Mouse (Mus musculus): ENCODE results near the gene Slit1. TPM values are rescaled to one million over a fixed set of nuclear protein-coding genes. Genes with fewer than 3 reads are reported as not detected.

The Slit1 gene
- polyA plus RNA-seq, 1 experiment from 2014 or later = 0.13 TPM

DNA sequence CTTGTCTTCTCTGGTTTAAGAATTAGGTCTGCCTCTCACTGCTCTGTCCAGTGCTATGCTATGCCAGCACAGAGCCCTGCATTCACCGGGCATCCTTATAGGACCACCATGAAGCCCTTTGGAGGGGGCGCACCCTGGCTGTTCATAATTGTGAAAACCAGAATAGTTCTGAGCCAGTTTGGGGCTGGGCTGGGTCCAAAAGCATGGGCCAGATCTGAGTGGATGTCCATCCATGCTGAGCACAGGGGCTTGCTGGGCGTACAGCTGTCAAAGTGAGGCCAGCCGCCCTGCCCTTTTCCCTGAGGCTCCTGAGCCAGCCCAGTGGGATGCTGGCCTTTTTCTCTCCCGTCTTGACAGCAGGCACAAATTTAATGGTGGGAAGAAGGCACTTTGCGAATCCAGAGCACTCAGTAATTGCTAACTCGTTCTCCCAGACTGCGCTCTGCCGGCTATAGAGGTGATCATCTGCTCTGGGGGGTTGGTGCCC lies 29.0 kb downstream of the Slit1 start:
- Histone ChIP-seq H3K9me3 (replicated peaks; ENCODE audit: control insufficient read depth, low read length) (no peaks in the 10 kb centered on the region), H3K9ac (ENCODE audit: low read depth, low read length) (no peak overlapping the region), H3K4me1 (ENCODE audit: control insufficient read depth, low read depth, low read length) (no peaks in the 10 kb centered on the region), H3K4me3 (ENCODE audit: low read depth, low read length) (no peak overlapping the region), H3K36me3 (ENCODE audit: control insufficient read depth, insufficient read depth) (no peaks in the 10 kb centered on the region), H3K27ac (ENCODE audit: low read length) (no peak overlapping the region), H3K27me3 (ENCODE audit: control insufficient read depth, insufficient read depth, low read depth, low read length) (no peaks in the 10 kb centered on the region), H3K4me2 (ENCODE audit: low read depth, low read length) (no peak overlapping the region)
- no peak for ATAC-seq (ENCODE audit: low read depth)
- 61% methylated on average over 9 of the region's 9 CpGs for WGBS (ENCODE audit: insufficient replicate concordance)

DNA sequence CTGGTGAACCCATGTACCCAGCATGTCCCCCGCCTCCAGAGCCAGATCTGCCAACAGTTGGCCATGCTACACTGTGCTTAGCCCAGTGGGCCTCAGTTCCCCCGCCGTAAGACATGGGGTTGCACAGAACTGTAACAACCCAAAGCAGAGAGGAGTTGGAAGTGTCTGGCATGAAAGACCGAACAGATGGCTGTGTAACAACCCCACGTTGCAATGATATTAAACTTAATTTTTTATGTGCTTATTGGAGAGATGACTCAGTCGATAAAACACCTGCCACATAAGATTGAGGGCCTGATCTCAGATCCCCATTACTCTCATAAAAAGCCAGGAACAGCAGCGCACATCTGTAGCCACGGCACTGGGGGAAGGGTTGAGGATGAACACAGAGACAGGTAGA lies 30.6 kb downstream of the Slit1 start:
- Histone ChIP-seq H3K9ac (ENCODE audit: low read depth, low read length) (no peak overlapping the region), H3K27me3 (ENCODE audit: control insufficient read depth, insufficient read depth, low read depth, low read length) (no peaks in the 10 kb centered on the region), H3K36me3 (ENCODE audit: control insufficient read depth, insufficient read depth) (no peaks in the 10 kb centered on the region), H3K27ac (ENCODE audit: low read length) (no peak overlapping the region), H3K4me3 (ENCODE audit: low read depth, low read length) (no peak overlapping the region), H3K4me1 (ENCODE audit: control insufficient read depth, low read depth, low read length) (no peaks in the 10 kb centered on the region), H3K9me3 (replicated peaks; ENCODE audit: control insufficient read depth, low read length) (no peaks in the 10 kb centered on the region), H3K4me2 (ENCODE audit: low read depth, low read length) (no peak overlapping the region)
- ATAC-seq (ENCODE audit: low read depth) = no peak
- WGBS (ENCODE audit: insufficient replicate concordance) = 73% methylated on average over 8 of the region's 8 CpGs

DNA sequence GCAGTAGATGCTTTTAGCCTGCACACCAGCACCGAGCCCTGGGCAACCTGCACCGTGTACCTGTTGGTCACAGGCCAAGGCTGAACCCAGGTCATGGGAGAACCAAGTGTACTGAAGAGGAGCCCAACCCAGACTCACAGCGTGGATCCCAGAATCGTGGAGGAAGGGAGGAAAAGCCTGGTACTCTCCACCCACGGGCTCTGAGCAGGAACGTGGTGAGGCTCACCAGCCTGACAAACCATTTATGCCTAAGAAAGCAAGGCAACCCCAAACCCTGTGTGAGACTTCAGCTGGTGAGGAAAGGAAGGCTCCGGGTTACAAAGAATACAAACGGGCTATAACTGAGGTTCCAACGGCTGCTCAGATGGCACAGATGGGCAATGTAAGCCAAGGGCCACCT lies 31.8 kb downstream of the Slit1 start:
- Histone ChIP-seq H3K9ac (ENCODE audit: low read depth, low read length) (no peak overlapping the region), H3K27me3 (ENCODE audit: control insufficient read depth, insufficient read depth, low read depth, low read length) (no peaks in the 10 kb centered on the region), H3K4me3 (ENCODE audit: low read depth, low read length) (no peak overlapping the region), H3K4me1 (ENCODE audit: control insufficient read depth, low read depth, low read length) (no peaks in the 10 kb centered on the region), H3K27ac (ENCODE audit: low read length) (no peak overlapping the region), H3K9me3 (replicated peaks; ENCODE audit: control insufficient read depth, low read length) (no peaks in the 10 kb centered on the region), H3K36me3 (ENCODE audit: control insufficient read depth, insufficient read depth) (no peaks in the 10 kb centered on the region), H3K4me2 (ENCODE audit: low read depth, low read length) (no peak overlapping the region)
- ATAC-seq (ENCODE audit: low read depth) = no peak
- WGBS (ENCODE audit: insufficient replicate concordance) = 62% methylated on average over 9 of the region's 9 CpGs

DNA sequence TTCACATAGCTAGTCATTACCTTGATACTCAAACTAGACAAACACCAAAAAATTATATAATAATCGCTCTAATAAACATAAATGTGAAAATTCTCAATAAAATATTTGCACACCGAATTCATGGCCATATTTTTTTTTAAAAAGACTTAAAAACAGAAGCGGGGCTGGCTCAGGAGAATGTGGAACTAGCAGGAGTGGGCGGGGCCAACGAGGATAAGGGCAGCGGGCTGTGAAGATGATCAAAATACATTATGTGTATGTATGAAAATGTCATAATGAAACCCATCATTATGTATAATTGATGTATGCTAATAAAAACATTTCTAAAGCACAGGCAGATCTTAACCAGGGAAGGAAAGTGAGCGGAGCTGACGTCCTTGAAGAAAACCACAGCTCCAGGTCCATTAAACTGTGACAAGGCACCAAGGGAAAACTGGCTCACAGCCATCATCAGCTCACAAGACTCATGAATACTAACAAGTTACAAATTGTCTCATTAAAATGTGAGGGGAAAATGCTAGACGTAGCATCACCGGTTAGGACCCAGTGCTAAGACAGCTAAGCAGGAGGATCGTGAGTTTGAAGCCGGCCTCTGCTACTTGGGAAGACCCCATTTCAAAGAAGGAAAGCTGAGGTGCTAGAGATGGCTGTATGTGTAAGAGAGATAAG lies 33.8 kb downstream of the Slit1 start:
- H3K9me3 ChIP-seq (replicated peaks; ENCODE audit: control insufficient read depth, low read length) = no peaks in the 10 kb centered on the region
- H3K36me3 ChIP-seq (ENCODE audit: control insufficient read depth, insufficient read depth) = no peaks in the 10 kb centered on the region
- H3K4me1 ChIP-seq (ENCODE audit: control insufficient read depth, low read depth, low read length) = no peaks in the 10 kb centered on the region
- H3K9ac ChIP-seq (ENCODE audit: low read depth, low read length) = no peak overlapping the region
- WGBS (ENCODE audit: insufficient replicate concordance) = 68% methylated on average over 12 of the region's 12 CpGs
- H3K4me3 ChIP-seq (ENCODE audit: low read depth, low read length) = no peak overlapping the region
- H3K4me2 ChIP-seq (ENCODE audit: low read depth, low read length) = no peak overlapping the region
- H3K27me3 ChIP-seq (ENCODE audit: control insufficient read depth, insufficient read depth, low read depth, low read length) = no peaks in the 10 kb centered on the region; the same call in 1 of the 2 replicates
- ATAC-seq (ENCODE audit: low read depth) = no peak
- H3K27ac ChIP-seq (ENCODE audit: low read length) = no peak overlapping the region

DNA sequence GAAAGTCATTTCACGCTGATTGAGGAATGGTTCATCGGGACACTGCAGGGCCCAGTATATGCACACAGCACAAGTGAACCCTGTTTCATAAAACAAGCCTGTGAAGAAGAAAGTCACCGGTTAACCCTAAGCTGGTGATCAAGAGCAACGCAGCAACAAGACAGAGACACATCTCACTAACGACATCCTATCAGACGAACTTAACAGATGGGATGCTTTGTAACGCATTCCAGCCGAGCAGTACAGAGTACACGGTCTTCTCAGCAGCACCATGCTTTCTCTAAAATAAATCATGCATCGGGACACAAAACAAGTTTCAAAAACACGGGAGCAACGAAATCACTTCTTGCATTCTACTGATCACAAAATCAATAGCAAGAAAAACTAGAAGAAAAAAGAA lies 35.6 kb downstream of the Slit1 start:
- WGBS (ENCODE audit: insufficient replicate concordance) = 72% methylated on average over 12 of the region's 12 CpGs
- Histone ChIP-seq H3K27ac (ENCODE audit: low read length) (no peak overlapping the region), H3K9me3 (replicated peaks; ENCODE audit: control insufficient read depth, low read length) (no peaks in the 10 kb centered on the region), H3K4me3 (ENCODE audit: low read depth, low read length) (no peak overlapping the region), H3K9ac (ENCODE audit: low read depth, low read length) (no peak overlapping the region), H3K27me3 (ENCODE audit: control insufficient read depth, insufficient read depth, low read depth, low read length) (no peaks in the 10 kb centered on the region; the same call in 1 of the 2 replicates), H3K36me3 (ENCODE audit: control insufficient read depth, insufficient read depth) (no peaks in the 10 kb centered on the region), H3K4me2 (ENCODE audit: low read depth, low read length) (no peak overlapping the region), H3K4me1 (ENCODE audit: control insufficient read depth, low read depth, low read length) (no peaks in the 10 kb centered on the region)
- no peak for ATAC-seq (ENCODE audit: low read depth)

DNA sequence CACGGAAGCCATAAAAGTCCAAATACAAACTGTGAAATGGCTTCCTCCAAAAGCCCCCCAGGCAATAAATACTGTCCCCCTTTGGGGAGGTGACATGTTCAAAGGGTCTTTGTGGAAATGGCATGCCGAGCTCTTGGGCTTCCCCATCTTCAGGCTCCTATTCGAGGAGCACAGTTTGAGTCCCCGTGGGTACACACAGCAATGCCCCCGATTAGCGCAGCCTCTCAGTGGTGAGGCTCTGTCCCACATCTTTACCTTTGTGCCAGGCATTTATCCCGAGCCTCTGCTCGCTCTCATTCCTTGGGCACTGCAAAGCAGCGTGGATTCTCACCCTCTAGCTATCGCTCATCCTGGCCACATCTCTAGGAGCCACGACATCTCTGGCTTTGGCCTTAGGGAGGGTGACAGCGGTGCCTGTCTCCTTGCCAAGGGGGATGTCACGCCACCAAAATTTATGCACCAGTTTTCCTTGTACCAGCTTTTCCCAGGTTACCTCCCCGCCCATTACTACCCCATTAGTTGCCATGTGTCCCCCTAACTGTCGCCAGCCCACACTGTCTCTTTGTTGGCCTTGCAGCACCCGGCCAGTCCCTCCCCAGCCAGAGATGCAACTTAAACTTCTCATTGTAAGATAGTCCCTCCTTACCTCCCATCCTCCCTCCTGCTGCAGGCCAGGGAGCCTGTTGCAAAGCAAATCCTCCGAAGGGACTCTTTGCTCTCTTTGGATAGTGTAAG lies 37.2 kb downstream of the Slit1 start:
- Histone ChIP-seq H3K4me3 (ENCODE audit: low read depth, low read length) (no peak overlapping the region), H3K36me3 (ENCODE audit: control insufficient read depth, insufficient read depth) (no peaks in the 10 kb centered on the region), H3K9me3 (replicated peaks; ENCODE audit: control insufficient read depth, low read length) (no peaks in the 10 kb centered on the region), H3K27me3 (ENCODE audit: control insufficient read depth, insufficient read depth, low read depth, low read length) (no peaks in the 10 kb centered on the region; the same call in 1 of the 2 replicates), H3K4me2 (ENCODE audit: low read depth, low read length) (no peak overlapping the region), H3K9ac (ENCODE audit: low read depth, low read length) (no peak overlapping the region), H3K4me1 (ENCODE audit: control insufficient read depth, low read depth, low read length) (no peaks in the 10 kb centered on the region), H3K27ac (ENCODE audit: low read length) (no peak overlapping the region)
- ATAC-seq (ENCODE audit: low read depth) = no peak
- 53% methylated on average over 17 of the region's 17 CpGs for WGBS (ENCODE audit: insufficient replicate concordance)

DNA sequence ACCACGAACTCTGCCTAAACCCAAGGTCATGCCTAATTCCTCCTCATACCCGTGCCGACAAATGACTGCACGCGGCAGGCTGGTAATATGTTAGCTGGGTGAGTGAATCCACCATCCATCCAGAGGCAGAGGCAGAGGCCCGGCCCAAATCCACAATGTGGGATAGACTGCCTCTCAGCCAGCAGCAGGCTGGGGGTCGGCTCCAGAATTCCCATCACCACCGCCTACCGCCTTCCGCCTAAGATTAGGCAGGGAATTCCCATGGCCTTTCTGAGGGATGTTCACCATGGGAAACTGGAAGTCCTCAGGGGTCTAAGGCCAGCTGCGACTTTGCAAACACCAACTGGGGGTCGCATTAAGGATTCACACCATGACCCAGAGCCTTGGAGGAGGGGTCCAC lies 38.0 kb downstream of the Slit1 start:
- no peaks in the 10 kb centered on the region for H3K36me3 ChIP-seq (ENCODE audit: control insufficient read depth, insufficient read depth)
- no peak overlapping the region for H3K9ac ChIP-seq (ENCODE audit: low read depth, low read length)
- no peaks in the 10 kb centered on the region for H3K9me3 ChIP-seq (replicated peaks; ENCODE audit: control insufficient read depth, low read length)
- no peak for ATAC-seq (ENCODE audit: low read depth)
- H3K4me2 ChIP-seq (ENCODE audit: low read depth, low read length) = no peak overlapping the region
- no peaks in the 10 kb centered on the region; the same call in 1 of the 2 replicates for H3K27me3 ChIP-seq (ENCODE audit: control insufficient read depth, insufficient read depth, low read depth, low read length)
- WGBS (ENCODE audit: insufficient replicate concordance) = 54% methylated on average over 12 of the region's 12 CpGs
- no peak overlapping the region for H3K4me3 ChIP-seq (ENCODE audit: low read depth, low read length)
- H3K27ac ChIP-seq (ENCODE audit: low read length) = no peak overlapping the region
- no peaks in the 10 kb centered on the region for H3K4me1 ChIP-seq (ENCODE audit: control insufficient read depth, low read depth, low read length)

DNA sequence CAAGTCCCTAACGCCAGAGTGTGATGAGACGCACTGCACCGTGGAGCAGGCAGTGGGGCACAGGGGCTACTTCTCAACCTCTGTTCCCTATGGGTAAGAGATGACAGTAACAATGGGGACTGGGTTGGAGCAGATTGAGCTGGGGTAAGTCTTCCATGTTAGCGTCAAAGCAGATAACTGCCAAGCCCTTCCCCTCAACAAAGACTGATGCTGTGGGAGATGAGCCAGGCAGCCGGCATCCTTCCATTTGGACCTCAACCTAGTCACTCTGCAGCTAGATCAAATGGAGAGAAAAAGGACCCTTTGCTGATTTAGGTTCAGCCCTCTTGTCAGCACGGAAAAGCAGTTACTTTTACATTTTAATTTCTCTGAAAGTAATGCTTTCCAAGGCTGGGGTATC lies 40.8 kb downstream of the Slit1 start:
- Histone ChIP-seq H3K27ac (ENCODE audit: low read length) (no peak overlapping the region), H3K4me1 (ENCODE audit: control insufficient read depth, low read depth, low read length) (no peaks in the 10 kb centered on the region), H3K4me3 (ENCODE audit: low read depth, low read length) (no peak overlapping the region), H3K4me2 (ENCODE audit: low read depth, low read length) (no peak overlapping the region), H3K27me3 (ENCODE audit: control insufficient read depth, insufficient read depth, low read depth, low read length) (no peaks in the 10 kb centered on the region; the same call in 1 of the 2 replicates), H3K9ac (ENCODE audit: low read depth, low read length) (no peak overlapping the region), H3K9me3 (replicated peaks; ENCODE audit: control insufficient read depth, low read length) (no peaks in the 10 kb centered on the region), H3K36me3 (ENCODE audit: control insufficient read depth, insufficient read depth) (no peaks in the 10 kb centered on the region)
- WGBS (ENCODE audit: insufficient replicate concordance) = 59% methylated on average over 6 of the region's 6 CpGs
- no peak for ATAC-seq (ENCODE audit: low read depth)

DNA sequence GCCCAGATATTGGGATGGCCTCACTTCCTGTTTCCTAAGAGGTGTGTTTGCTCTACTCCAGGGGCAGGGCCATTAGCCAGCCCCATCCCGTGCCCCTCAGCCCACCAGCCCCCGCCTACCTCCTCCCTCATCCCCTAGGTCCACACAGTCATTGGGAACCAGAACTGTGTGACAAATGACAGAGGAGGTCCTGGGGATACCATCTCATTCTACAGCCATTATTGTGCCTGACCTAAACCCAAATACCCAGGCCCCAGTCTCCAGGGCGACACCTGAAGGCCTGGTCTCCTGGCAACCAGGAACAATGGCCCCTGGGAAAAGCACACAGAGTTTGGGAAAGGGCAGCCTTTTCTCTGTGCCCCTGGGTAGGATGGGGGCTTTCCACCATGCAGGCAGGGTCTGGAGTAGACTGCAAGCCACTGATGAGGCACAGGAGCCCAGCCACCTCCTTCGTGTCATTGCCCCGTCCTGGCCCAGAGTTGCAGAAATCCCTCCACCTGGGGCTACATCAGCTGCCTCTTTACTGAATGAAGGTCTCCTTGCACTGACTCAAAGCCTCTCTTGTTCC lies 44.5 kb downstream of the Slit1 start:
- H3K9ac ChIP-seq (ENCODE audit: low read depth, low read length) = no peak overlapping the region
- no peak overlapping the region for H3K4me3 ChIP-seq (ENCODE audit: low read depth, low read length)
- ATAC-seq (ENCODE audit: low read depth) = no peak
- no peaks in the 10 kb centered on the region for H3K4me1 ChIP-seq (ENCODE audit: control insufficient read depth, low read depth, low read length)
- H3K9me3 ChIP-seq (replicated peaks; ENCODE audit: control insufficient read depth, low read length) = no peaks in the 10 kb centered on the region
- no peak overlapping the region for H3K4me2 ChIP-seq (ENCODE audit: low read depth, low read length)
- 53% methylated on average over 5 of the region's 5 CpGs for WGBS (ENCODE audit: insufficient replicate concordance)
- no peaks in the 10 kb centered on the region for H3K36me3 ChIP-seq (ENCODE audit: control insufficient read depth, insufficient read depth)
- H3K27ac ChIP-seq (ENCODE audit: low read length) = no peak overlapping the region
- H3K27me3 ChIP-seq (ENCODE audit: control insufficient read depth, insufficient read depth, low read depth, low read length) = no peaks in the 10 kb centered on the region
